Mouse (Mus musculus): ENCODE results near the gene H2afy. TPM values are rescaled to one million over a fixed set of nuclear protein-coding genes. Genes with fewer than 3 reads are reported as not detected.
A peak's percentile ranks its signal among the peaks of the same experiment; 100 is the strongest.

The H2afy gene
- total and polyA plus RNA-seq, 2 experiments from 2014 or later, result 169 to 181 TPM

- H3K9ac ChIP-seq, result no peak overlapping the region
- no peak for ATAC-seq
- H3K9me3 ChIP-seq (ENCODE audit: low read length), result no peaks in the 10 kb centered on the region
- no peak for DNase-seq
- H3K4me1 ChIP-seq (ENCODE audit: insufficient read depth), result no peaks in the 10 kb centered on the region
- no peak overlapping the region for H3K27ac ChIP-seq (ENCODE audit: low read depth, low read length)
- no peaks in the 10 kb centered on the region for H3K36me3 ChIP-seq (ENCODE audit: insufficient read depth)
- TF ChIP-seq CTCF (IDR thresholded peaks at IDR 0.05; ENCODE audit: low read depth), result peak; percentile 42
- H3K4me3 ChIP-seq (ENCODE audit: low read depth, low read length), result no peak overlapping the region
- no peak overlapping the region for H3K4me2 ChIP-seq (ENCODE audit: low read depth)
- H3K27me3 ChIP-seq (ENCODE audit: insufficient read depth, low read length), result no peaks in the 10 kb centered on the region
- 49% methylated on average over 3 of the region's 3 CpGs for WGBS
Measured at GRCm38 (mm10) chr13:56145523-56145922, 9.4 kb upstream of the H2afy start.

DNA sequence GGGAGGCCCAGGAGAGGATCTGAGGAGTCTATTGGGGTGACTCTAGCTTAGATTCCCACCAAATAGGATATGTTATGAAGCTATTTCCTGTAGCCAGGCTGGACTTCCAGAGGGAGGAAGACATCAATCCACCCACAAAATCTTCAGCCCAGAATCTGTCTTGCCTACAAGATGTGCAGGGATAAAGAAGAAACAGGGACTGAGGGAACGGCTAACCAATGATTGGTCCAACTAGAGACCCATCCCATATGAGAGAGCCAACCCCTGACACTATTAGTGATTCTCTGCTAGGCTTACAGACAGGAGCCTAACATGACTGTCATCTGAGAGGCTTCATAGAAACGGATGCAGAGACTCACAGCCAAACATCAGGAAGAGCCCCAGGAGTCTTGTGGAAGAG is 7.9 kb upstream of the H2afy start:
- H3K4me3 ChIP-seq (ENCODE audit: low read depth, low read length), result no peak overlapping the region
- ATAC-seq, result no peak
- H3K27me3 ChIP-seq (ENCODE audit: insufficient read depth, low read length), result no peaks in the 10 kb centered on the region
- no peaks in the 10 kb centered on the region for H3K9me3 ChIP-seq (ENCODE audit: low read length)
- no peak overlapping the region for H3K9ac ChIP-seq
- no peaks in the 10 kb centered on the region for H3K36me3 ChIP-seq (ENCODE audit: insufficient read depth)
- H3K4me1 ChIP-seq (ENCODE audit: insufficient read depth), result no peaks in the 10 kb centered on the region
- H3K27ac ChIP-seq (ENCODE audit: low read depth, low read length), result no peak overlapping the region
- TF ChIP-seq CTCF (IDR thresholded peaks at IDR 0.05; ENCODE audit: low read depth), result no peak
- DNase-seq, result no peak
- 57% methylated on average over 2 of the region's 2 CpGs for WGBS
- H3K4me2 ChIP-seq (ENCODE audit: low read depth), result no peak overlapping the region

- WGBS, result 8% methylated on average over 7 of the region's 7 CpGs
Measured at GRCm38 (mm10) chr13:56143151-56143513, 7.0 kb upstream of the H2afy start.

GRCm38 (mm10) chr13:56142382-56143150 is 6.4 kb upstream of the H2afy start:
- Histone ChIP-seq H3K4me3 (ENCODE audit: low read depth, low read length) (no peak overlapping the region), H3K27ac (ENCODE audit: low read depth, low read length) (no peak overlapping the region), H3K4me1 (ENCODE audit: insufficient read depth) (no peaks in the 10 kb centered on the region), H3K9me3 (ENCODE audit: low read length) (no peaks in the 10 kb centered on the region), H3K9ac (no peak overlapping the region), H3K4me2 (ENCODE audit: low read depth) (no peak overlapping the region), H3K27me3 (ENCODE audit: insufficient read depth, low read length) (no peaks in the 10 kb centered on the region), H3K36me3 (ENCODE audit: insufficient read depth) (no peaks in the 10 kb centered on the region)
- 22% methylated on average over 11 of the region's 11 CpGs for WGBS
- no peak for DNase-seq
- no peak for TF ChIP-seq CTCF (IDR thresholded peaks at IDR 0.05; ENCODE audit: low read depth)
- no peak for ATAC-seq

More at GRCm38 (mm10) chr13:56143151-56143513, 7.0 kb upstream of the H2afy start:
- H3K4me1 ChIP-seq (ENCODE audit: insufficient read depth), result no peaks in the 10 kb centered on the region
- no peak for DNase-seq
- no peak for TF ChIP-seq CTCF (IDR thresholded peaks at IDR 0.05; ENCODE audit: low read depth)
- no peaks in the 10 kb centered on the region for H3K27me3 ChIP-seq (ENCODE audit: insufficient read depth, low read length)
- no peak overlapping the region for H3K27ac ChIP-seq (ENCODE audit: low read depth, low read length)
- no peak for ATAC-seq
- H3K36me3 ChIP-seq (ENCODE audit: insufficient read depth), result no peaks in the 10 kb centered on the region
- no peak overlapping the region for H3K4me2 ChIP-seq (ENCODE audit: low read depth)
- no peak overlapping the region for H3K4me3 ChIP-seq (ENCODE audit: low read depth, low read length)
- no peaks in the 10 kb centered on the region for H3K9me3 ChIP-seq (ENCODE audit: low read length)
- H3K9ac ChIP-seq, result no peak overlapping the region

DNA sequence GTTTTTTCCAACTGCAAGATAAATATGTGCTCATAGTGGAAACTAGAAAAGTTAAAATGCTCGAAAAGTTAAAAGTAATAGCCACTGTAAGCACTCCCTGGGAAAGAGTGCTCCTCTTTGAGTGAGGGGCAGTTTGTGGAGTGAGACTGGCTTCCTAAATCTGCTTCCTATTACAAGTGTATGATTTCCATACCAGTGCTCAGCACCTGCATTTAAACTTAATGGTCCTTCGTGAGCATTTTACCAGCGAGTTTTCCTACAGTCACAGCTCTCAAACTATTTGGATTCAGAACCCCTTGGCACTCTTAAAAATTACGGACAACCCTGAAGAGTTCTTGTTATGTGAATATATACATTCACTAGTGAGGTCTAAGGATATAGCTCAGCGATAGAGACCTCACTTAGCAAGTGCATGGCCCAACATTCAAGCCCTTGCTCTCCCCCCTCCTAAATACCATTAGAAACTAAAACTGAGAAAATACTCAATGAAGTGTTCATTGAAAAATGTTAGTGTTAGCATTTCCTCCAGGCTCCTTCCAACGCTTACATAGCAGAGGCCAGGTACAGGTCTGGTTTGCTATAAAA is 3.1 kb upstream of the H2afy start:
- ATAC-seq, result no peak
- H3K4me2 ChIP-seq (ENCODE audit: low read depth), result no peak overlapping the region
- DNase-seq, result no peak
- no peak overlapping the region for H3K27ac ChIP-seq (ENCODE audit: low read depth, low read length)
- H3K4me1 ChIP-seq (ENCODE audit: insufficient read depth), result no peaks in the 10 kb centered on the region
- no peak for TF ChIP-seq CTCF (IDR thresholded peaks at IDR 0.05; ENCODE audit: low read depth)
- no peaks in the 10 kb centered on the region for H3K36me3 ChIP-seq (ENCODE audit: insufficient read depth)
- H3K27me3 ChIP-seq (ENCODE audit: insufficient read depth, low read length), result no peaks in the 10 kb centered on the region
- H3K9me3 ChIP-seq (ENCODE audit: low read length), result no peaks in the 10 kb centered on the region
- 76% methylated on average over 6 of the region's 6 CpGs for WGBS
- H3K4me3 ChIP-seq (ENCODE audit: low read depth, low read length), result no peak overlapping the region
- H3K9ac ChIP-seq, result no peak overlapping the region

DNA sequence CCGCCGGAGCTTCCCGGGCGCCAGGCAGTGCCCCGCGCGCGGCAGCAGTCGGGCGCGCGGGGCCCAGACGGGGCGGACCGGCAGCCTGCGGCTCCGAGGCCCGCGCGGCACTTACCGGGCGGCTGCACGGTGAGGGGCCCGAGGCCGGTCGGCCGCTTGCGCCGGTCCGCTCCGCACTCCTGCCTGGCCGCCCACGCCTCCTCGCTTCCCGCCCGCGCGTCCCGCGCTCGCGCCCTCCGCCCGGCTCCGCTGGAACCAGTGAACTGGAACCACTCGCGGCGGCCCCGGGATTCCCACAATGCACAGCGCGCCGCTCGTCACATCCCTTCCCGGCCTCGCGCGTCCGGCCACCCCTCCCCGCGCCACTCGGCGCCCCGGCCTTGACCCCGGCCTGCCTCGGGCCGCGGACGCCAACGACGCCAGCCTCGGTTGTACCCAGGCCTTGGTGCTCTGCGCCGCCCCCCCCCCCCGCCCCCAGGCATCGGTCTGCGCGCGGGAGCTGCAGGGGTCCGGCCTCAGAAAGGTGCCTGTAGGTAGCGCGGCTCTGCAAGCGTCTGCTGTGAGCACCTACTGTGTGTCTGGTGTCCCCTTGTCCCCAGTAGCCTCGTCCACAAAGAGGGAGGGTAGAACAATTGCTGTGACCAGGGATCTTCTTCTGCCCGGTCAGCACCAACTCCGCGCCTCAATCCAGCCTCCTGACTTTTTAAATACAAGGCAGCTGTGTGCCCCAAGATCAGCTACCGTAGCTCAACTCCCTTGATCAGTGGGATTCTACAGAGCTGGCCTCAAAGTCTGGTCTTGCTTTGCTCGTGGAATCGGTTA is 719 bp downstream of the H2afy start:
- peak overlapping the region; percentile 94 for H3K4me3 ChIP-seq (ENCODE audit: low read depth, low read length)
- peak overlapping the region; percentile 96 for H3K4me2 ChIP-seq (ENCODE audit: low read depth)
- DNase-seq (peak; percentile 83), ATAC-seq (peak; percentile 92)
- TF ChIP-seq CTCF (IDR thresholded peaks at IDR 0.05; ENCODE audit: low read depth), result no peak
- H3K36me3 ChIP-seq (ENCODE audit: insufficient read depth), result no peaks in the 10 kb centered on the region
- H3K4me1 ChIP-seq (ENCODE audit: insufficient read depth), result no peaks in the 10 kb centered on the region
- H3K27me3 ChIP-seq (ENCODE audit: insufficient read depth, low read length), result no peaks in the 10 kb centered on the region
- peak overlapping the region; percentile 95 for H3K9ac ChIP-seq
- 4% methylated on average over 81 of the region's 89 CpGs for WGBS
- H3K27ac ChIP-seq (ENCODE audit: low read depth, low read length), result peak overlapping the region; percentile 86
- no peaks in the 10 kb centered on the region for H3K9me3 ChIP-seq (ENCODE audit: low read length)

Measured in forebrain, postnatal 0 days (tissue).